ENCODE assay signal across 21 mouse cellular contexts in genomic region chr10:117612621-117613584, GRCm38 (mm10). TPM values are rescaled to one million over a fixed set of nuclear protein-coding genes. Genes with fewer than 3 reads are reported as not detected.
DNase-seq lines count a peak whose midpoint lies in the region; ATAC-seq lines count a peak whose summit lies in the region.
"Had no signal": no experiment of that assay in that cellular context is flagged by ENCODE, and none has a peak within 500 bp of the region (broad histone marks: within the 10 kb centered on the region; RNA-seq: fewer than 3 reads in every experiment).

No protein-coding gene starts in this region.

- H3K27ac ChIP-seq in forebrain, embryonic 11.5 days (ENCODE audit: low read depth, low read length), result no peak overlapping the region

- no peaks in the 10 kb centered on the region for H3K27me3 ChIP-seq in forebrain, embryonic 11.5 days (ENCODE audit: control insufficient read depth, insufficient read depth, low read length)
- H3K27me3 ChIP-seq: CH12.LX, Patski had no signal

- H3K9me3 ChIP-seq in forebrain, embryonic 11.5 days (ENCODE audit: control insufficient read depth, low read length), result no peaks in the 10 kb centered on the region
- H3K9me3 ChIP-seq: G1E had no signal

- DNase-seq in 3T3-L1 (ENCODE audit: low read depth, low spot score) (peak; percentile 93), adipocyte (ENCODE audit: low spot score) (peak; percentile 94)
- DNase-seq in forebrain, embryonic 11.5 days (ENCODE audit: low spot score), result no peak
- DNase-seq: adrenal gland, adult 2 months; adrenal gland, adult 8-10 months; adrenal gland, postnatal 10 days; adrenal gland, postnatal 14 days; adrenal gland, postnatal 25 days; adrenal gland, postnatal 36 days; B cell, adult 2 months; cerebellum, adult 11 months; cerebellum, adult 11-12 months; cerebellum, adult 18-20 months; cerebellum, adult 2 months; cerebellum, adult 8-10 months had no signal

- WGBS in forebrain, embryonic 11.5 days, result 77% methylated on average over 8 of the region's 8 CpGs

- no peaks in the 10 kb centered on the region for H3K36me3 ChIP-seq in forebrain, embryonic 11.5 days (ENCODE audit: control insufficient read depth, insufficient read depth, low read length)
- H3K36me3 ChIP-seq: G1E had no signal

- no peak for ATAC-seq in frontal cortex, adult (ENCODE audit: low TSS enrichment)
- ATAC-seq in forebrain, embryonic 11.5 days (replicated peaks; ENCODE audit: low FRiP score), result no peak
- ATAC-seq: activated CD4-positive, CD25-positive, alpha-beta regulatory T cell, adult 4 months; CD4-positive, CD25-positive, alpha-beta regulatory T cell, adult 4 months; Patski had no signal

- no peak overlapping the region for H3K9ac ChIP-seq in forebrain, embryonic 11.5 days (ENCODE audit: low read length)

- H3K4me1 ChIP-seq in forebrain, embryonic 11.5 days (replicated peaks; ENCODE audit: control insufficient read depth, insufficient read depth, low read length), result no peaks in the 10 kb centered on the region

- H3K4me2 ChIP-seq in forebrain, embryonic 11.5 days (ENCODE audit: low read depth, low read length, severe bottlenecking), result no peak overlapping the region

- H3K4me3 ChIP-seq in forebrain, embryonic 11.5 days (ENCODE audit: low read depth, low read length), result no peak overlapping the region

RNA-seq across cellular contexts. Expression of gene Cpm, which starts 16.4 kb away (rescaled TPM):
- polyA plus RNA-seq in forebrain, embryonic 11.5 days (2014; fragmentation: Nextera tagmentation; extraction: Ambion mirVana), result 4.1 and 5.0 TPM in 2 replicates
- polyA plus RNA-seq: G1E had no signal
